Mouse (Mus musculus) A20 (cell line): ENCODE results near the gene Pdcd6ip.

Experiments used
- DNase-seq: peaks from one replicate; pipeline ENCODE4 v3.0.0-alpha.2; 2011; ENCODE audit warnings: low read depth, low spot score

Pdcd6ip gene

GRCm38 (mm10) chr9:113626730-113627129, 81.3 kb downstream of the Pdcd6ip start:
- no peak for DNase-seq

DNA sequence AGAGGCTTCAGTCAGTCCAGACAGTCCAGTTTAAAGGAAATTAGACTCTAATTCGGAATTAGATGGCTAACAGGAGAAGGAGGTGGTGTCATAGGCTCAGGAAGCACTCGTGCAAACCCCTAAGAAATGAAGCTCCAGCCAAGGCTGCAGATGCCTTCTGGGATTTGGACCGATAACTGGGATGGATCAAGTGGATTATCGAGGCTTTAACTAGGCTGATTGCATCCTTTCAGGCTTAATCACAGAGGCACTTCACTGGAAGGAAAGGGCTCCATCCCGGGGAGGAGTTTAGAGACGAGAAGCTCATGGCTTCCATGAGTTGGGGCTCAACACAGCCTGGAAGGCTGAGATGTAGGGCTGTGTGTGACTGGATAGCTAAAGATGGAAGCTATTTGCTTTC, 84.0 kb downstream of the Pdcd6ip start:
- no peak for DNase-seq

GRCm38 (mm10) chr9:113617081-113617480, 91.0 kb downstream of the Pdcd6ip start:
- no peak for DNase-seq

GRCm38 (mm10) chr9:113610776-113611175, 97.3 kb downstream of the Pdcd6ip start:
- no peak for DNase-seq

DNA sequence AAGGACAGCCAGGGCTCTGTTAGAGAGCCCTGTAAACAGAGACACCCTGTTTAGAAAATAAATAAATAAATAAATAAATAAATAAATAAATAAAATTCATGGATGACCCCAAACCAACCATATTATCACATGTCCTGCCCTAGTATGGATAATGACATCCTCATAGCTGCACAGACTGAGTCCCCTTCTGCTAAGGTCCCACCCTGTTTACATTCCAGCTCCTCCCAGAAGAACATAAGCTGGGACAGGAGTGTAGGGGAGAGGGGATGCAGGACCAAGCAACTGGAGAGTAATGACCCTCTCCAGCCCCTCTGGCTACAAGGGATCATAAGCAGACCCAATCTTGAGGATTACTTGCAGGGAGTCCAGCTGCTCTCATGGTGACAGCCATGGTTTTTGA, 105.9 kb downstream of the Pdcd6ip start:
- no peak for DNase-seq
